Mouse (Mus musculus) frontal cortex, postnatal 36 days (tissue): ENCODE data around the gene Nfib.
"Not testable (repeated sequence)": the region's sequence is repeated elsewhere in the genome, so short reads cannot be mapped to it uniquely, and the experiment has no call there.

Experiments
- DNase-seq, 2 experiments: peaks; one replicate each; pipeline ENCODE4 v3.0.0; 2022; ENCODE audit warnings: low spot score in 2 of 2

Gene Nfib

GRCm38 (mm10) chr4:82302901-82303300 is 402.6 kb downstream of the Nfib start:
- DNase-seq: no peak

GRCm38 (mm10) chr4:82298606-82299005 is 406.9 kb downstream of the Nfib start:
- no peak for DNase-seq

GRCm38 (mm10) chr4:82297562-82297961 is 408.0 kb downstream of the Nfib start:
- DNase-seq: no peak

GRCm38 (mm10) chr4:82294066-82294465 is 411.5 kb downstream of the Nfib start:
- DNase-seq: peak; percentile 28 to 78

GRCm38 (mm10) chr4:82291174-82291847 is 414.2 kb downstream of the Nfib start:
- DNase-seq: no peak

- DNase-seq: no peak
These were observed 414.9 kb downstream of the Nfib start for GRCm38 (mm10) chr4:82290623-82291022.

GRCm38 (mm10) chr4:82289596-82289995 is 416.0 kb downstream of the Nfib start:
- DNase-seq: no peak

- DNase-seq: peak in 1 of 2 experiments; percentile 46
These were observed 417.4 kb downstream of the Nfib start for GRCm38 (mm10) chr4:82288138-82288537.

- no peak for DNase-seq
These were observed 418.1 kb downstream of the Nfib start for GRCm38 (mm10) chr4:82287454-82287853.

GRCm38 (mm10) chr4:82286931-82287330 is 418.6 kb downstream of the Nfib start:
- no peak for DNase-seq

- DNase-seq: no peak
These were observed 422.0 kb downstream of the Nfib start for GRCm38 (mm10) chr4:82283536-82283935.

GRCm38 (mm10) chr4:82275996-82276395 is 429.6 kb downstream of the Nfib start:
- DNase-seq: no peak

GRCm38 (mm10) chr4:82273049-82273754 is 432.3 kb downstream of the Nfib start:
- no peak for DNase-seq

- no peak for DNase-seq
These were observed 433.5 kb downstream of the Nfib start for GRCm38 (mm10) chr4:82272099-82272498.

GRCm38 (mm10) chr4:82271547-82271946 is 434.0 kb downstream of the Nfib start:
- DNase-seq: no peak

GRCm38 (mm10) chr4:82267832-82268778 is 437.4 kb downstream of the Nfib start:
- no peak for DNase-seq

GRCm38 (mm10) chr4:82266066-82266619 is 439.4 kb downstream of the Nfib start:
- no peak for DNase-seq

- not testable (repeated sequence) for DNase-seq
These were observed 447.0 kb downstream of the Nfib start for GRCm38 (mm10) chr4:82258545-82258944.

GRCm38 (mm10) chr4:82252054-82252453 is 453.5 kb downstream of the Nfib start:
- no peak for DNase-seq

- DNase-seq: no peak
These were observed 455.2 kb downstream of the Nfib start for GRCm38 (mm10) chr4:82250355-82250659.

GRCm38 (mm10) chr4:82249518-82250354 is 455.8 kb downstream of the Nfib start:
- DNase-seq: no peak
